Mouse (Mus musculus) mouse trophoblast stem cell (cell line): ENCODE results near the gene Paip2b.
"Not testable (repeated sequence)": the region's sequence is repeated elsewhere in the genome, so short reads cannot be mapped to it uniquely, and the experiment has no call there.

Source experiments
- in situ Hi-C, 2 experiments: fragments of 300-500 bp; cut with MseI, MboI; formaldehyde crosslinking; loops; 2 replicates in 1 of 2; 3 replicates in 1 of 2; pipeline ENCODE4 v1.15.1; 2025

Gene Paip2b

DNA sequence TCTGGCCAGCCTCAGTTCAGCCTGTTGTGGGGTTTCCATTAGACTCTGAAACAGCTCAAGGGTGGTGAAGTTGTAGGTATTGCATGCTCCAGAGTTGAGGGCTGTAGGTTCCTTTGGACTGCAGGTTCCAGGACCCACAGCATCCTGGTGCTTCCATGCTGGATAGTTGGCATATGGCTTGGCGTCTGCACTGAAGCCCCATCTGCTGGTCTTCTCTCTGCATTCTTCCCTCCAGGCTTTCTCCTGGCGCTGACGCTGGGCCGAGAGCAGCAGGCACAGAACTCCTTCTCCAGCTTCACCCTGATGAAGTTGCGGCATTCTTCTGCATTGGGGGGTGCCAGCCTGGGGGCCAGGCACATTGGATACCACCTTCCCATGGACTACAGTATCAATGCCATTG, 29.5 kb downstream of the Paip2b start:
- in situ Hi-C loops: no loop called here

DNA sequence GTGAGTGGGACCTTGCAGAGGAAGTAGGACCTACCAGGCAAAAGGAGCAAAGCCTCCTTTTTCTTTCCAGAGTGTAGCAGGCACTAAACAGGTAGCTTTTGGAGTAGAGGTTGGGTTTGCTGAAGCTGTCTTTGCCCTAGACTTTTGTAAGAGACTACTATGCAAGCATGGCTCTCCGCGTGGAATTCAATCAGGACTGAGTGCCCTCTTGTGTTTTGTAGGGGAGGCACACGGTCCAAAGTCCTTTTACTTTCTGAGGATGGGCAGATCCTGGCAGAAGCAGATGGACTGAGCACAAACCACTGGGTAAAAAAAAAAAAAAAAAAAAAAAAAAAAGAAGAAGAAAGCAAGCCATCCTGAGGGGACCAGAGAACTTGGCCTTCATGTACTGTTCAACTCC, 34.9 kb downstream of the Paip2b start:
- in situ Hi-C loops: no loop called here

DNA sequence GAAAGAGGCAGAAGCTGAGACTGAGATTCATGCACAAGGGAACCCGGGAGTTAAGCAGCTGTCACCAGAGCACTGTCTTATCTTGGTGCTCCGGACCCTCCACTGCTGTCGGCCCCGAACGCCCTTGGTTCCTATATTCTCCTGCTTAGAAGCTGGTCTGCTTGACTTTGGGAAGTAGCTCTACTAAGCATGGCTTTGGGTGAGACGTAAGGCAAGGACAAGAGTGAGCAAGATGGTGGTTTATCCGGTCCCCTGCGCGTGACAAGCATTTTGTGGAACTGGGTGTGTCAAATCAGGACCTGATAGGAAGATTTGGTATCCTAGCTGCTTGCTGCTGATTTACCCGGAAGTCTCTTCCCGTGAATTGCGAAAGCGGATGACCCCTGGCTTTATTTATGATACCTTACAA, 36.0 kb downstream of the Paip2b start:
- in situ Hi-C loops: no loop called here

DNA sequence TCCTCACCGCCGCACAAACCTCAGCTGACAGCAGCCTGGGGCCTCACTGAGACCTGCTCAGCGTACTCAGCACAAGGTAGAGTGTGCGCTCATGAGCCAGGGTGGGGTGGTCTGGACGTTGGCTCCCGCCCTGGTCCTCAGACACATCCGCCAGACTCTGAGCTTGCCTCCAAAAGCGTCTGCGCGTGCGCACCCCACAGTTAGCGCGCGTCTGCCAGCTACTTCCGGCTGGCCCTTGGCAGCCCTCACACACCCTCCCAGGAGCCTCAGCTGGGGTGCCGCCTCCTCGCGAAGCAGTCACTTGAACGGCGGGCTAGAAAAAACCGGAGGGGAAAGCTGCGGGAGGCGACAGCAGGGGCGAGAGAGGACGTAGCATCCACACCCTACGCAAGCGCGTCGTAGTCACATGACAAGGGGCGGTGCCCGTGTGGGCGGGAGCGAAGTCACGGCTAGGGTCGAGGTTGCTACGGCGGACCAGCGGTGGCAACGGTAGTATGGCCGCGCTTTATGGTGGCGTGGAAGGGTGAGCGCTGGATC, 36.7 kb downstream of the Paip2b start, which contains the start of gene Nagk:
TSS of gene Nagk (plus strand) at position 223 of the 537 bp plus-strand sequence.
- in situ Hi-C loops: no loop called here

DNA sequence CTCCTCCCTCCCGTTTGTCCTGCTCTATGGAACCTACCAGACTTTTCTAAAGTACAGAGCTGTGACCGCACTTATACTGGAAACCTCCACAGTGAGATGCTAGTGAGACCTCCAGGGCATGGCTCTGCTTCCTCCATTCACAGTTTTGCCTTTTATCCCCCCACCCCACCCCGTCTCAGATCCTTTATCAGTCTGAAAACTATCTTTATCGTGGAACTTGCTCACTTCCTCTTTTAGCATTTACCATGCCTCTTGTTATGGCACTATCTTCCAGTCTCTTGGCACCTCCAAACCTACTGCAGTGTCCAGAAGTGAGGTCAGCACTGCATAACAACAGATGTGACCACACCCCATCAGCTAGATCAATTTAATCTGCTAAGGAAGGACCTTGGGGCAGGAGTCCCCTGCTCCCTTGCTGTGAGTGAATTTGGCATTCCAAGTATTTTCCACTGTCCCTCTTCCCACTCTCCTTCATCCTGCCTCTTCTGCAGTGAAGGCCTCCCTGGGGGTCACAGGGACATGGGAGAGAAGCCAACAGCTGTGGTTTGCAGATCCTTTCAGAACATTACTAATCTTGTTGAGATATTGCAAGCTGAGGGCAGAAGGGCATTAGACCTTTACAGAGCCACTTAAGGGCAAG, 40.2 kb downstream of the Paip2b start:
- in situ Hi-C loops: no loop called here

DNA sequence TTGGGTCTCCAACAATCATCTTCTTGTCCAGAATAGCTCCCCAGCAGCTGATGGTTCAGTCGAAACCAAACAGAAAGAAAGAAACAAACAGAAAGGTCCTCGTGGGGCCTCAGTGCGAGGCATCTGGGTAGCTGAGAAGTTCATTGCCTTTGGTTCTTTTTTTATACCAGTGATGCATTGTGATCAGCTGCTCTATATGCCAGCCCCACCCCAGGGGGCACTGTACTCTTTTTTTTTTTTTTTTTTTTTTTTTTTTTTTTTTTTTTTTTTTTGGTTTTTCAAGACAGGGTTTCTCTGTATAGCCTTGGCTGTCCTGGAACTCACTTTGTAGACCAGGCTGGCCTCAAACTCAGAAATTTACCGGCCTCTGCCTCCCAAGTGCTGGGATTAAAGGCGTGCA, 41.0 kb downstream of the Paip2b start:
- in situ Hi-C loops: not testable (repeated sequence)

DNA sequence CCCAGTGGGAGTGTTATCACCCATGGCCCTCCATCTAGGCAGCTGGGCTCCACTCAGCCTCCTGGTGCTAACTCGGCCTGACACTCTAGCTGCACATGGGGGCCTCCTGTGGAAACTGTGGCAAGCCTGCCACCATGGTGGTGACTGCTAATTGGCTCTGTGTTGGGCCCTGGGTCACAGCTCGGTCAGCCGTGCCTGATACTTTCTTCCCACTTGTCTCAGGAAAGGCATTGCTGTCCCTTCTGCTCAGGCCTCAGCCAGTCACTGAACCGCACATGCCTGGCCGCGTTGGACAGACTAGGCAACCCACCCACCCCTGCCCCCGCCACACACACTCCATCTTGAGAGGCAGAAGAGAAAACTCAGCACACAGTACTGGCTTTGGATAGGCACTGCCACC, 43.0 kb downstream of the Paip2b start:
- in situ Hi-C loops: no loop called here

DNA sequence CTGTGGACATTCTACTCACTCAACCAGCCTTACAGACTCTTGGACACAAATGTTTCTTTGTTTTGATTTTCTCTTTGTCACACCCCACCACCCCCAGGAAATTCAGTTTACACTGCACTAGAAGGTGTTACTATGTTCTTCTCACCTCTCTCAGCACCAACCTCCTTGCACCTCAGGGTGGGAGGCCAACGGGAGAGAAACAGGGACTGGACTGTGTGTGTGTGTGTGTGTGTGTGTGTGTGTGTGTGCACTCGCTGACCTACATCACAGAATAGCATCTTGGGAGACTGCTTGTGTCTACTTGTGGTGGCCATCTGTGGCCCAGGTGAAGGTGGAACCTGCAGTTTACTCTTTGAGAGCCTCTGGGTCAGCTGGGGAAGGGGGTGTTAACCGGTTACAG, 45.1 kb downstream of the Paip2b start:
- in situ Hi-C loops: no loop called here

DNA sequence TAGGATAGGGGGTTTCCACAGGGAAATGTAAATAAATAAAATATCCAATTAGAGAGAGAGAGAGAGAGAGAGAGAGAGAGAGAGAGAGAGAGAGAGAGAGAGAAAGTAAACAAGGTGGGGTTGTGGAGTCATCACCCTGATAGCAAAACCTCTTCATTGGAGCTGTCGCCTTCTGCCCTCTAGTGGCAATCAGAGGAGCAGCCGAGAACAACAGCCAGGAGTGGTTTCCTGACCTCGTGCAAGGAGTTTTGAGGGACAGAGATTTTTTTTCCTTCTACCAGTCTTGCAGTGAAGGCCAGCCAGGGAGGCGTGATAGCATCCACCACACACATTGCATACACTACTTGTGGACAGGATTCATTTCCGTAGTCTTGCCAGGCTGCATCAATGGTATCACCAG, 52.5 kb downstream of the Paip2b start:
- in situ Hi-C loops: no loop called here

DNA sequence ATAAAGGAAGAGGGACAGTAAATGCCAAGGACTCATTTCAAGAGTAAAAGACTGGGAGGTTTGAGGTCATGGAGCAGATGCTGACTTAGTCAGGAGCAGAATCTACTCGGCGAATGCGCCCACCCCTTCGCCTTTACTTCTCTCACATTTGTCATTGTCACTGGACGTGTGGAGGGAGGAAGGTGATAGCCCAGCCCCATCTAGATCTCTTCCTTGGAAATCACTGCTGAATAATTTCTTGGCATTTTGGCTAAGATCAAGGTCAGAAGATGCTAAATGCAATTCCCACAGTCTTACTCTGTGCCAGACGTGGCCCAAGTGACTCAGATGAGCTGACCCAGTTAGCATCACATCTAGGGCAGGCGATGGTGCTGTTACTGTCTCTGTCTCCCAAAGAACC, 53.2 kb downstream of the Paip2b start:
- in situ Hi-C loops: no loop called here

DNA sequence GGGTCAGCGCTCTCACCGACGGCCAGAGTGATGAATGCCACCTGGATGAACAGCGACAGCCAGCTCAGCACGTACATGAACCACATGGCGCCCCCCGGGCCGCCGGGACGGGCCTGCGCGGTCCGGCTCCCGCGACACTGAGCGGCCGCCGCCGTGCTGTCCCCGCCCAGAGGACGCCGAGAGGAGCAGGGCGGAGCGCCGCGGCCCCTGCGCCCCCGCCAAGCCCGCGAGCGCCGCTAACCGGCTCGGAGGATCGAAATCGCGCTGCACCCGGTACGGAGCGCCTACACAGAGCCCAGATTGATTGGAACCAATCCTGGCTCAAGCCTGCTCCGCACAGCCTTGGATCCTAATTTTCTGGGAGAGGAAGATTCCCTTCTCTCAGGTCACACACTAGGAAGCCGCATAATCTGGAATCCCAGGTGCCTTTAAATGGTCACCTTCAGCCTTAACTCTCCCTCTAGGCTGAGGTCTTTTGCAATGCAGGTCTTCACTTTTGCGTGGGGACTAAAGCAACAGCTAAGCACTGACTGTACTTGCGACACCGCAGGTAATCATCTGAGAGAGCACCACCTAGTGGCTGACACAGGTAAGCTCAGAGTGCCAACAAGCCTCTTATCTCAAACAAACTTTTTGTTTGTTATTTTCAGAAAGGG, 55.8 kb downstream of the Paip2b start, which contains the start of gene Tex261:
TSS of gene Tex261 (minus strand) at position 176 of the 656 bp plus-strand sequence.
- in situ Hi-C loops: no loop called here

DNA sequence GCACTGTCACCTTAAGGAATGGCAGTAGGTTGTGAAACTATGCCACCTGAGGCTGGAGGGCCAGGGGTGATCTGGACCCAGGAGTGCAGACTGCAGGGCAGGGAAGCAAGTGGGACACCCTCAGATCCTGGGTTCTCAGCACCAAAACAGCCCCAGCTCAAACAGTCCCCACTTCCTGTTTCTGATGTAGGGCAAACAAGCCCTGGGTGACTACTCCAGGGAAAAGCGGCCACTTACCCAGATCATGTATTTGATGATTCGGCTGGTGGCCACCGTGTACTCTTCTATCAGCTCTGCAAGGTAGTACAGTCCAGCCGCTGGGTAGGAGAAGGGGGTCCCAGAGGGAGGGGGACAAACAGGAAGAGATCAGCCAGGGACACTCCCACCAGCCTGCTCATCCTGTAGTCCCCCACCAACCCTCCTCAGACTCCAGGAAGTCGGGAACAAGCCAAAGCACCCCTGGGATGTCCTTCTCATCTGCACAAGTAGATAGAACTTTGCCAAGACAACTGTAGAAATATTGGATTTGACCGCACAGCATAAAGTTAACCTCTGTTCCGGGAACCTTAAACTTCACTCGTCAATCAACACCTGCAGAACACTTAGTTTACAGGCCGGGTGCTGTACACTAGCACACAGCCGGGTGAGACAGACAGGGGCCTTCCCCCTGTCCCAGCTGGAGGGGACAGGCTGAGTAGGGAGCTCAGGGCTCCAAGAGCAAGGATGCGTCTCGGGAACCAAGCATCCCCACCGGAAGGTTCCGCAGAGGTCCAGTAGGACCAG, 56.6 kb downstream of the Paip2b start:
- in situ Hi-C loops: no loop called here

DNA sequence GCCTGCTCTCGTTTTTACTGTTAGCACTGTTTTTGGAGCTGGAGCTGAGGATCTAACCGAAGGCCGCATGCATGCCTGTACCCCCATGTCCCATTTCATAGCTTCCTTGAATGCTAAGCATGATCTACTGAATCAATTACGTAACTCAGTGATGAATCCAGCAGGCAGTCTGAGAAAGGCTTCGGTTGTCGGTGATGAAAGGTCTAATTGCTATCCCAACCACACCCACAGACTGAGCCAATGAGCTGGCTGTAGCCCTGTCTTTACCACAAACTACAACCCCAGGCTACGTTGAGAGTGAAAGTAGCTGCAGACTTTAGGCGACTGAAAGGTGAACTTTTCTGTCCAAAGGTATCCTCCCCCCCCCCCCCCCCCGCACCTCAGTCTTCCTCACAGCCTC, 57.4 kb downstream of the Paip2b start:
- in situ Hi-C loops: no loop called here

DNA sequence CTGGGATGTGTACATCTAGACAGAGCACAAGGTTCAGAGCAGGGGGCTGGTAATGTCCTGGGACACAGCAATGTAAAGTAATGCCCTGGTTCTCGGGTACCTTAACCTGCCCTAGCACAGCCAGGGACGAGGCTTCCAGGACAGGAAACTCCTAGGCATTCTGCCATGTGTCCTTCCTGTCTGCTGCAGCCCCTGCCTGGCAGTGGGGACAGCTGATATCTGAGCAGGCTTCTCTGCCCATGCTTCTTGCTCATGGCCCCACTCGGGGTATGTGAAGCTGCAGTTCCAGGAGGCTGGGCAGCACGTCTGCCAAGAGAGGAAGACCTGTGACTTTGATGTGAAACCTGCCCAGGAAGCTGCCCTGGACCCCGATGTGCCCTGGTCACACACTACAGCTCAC, 63.1 kb downstream of the Paip2b start:
- in situ Hi-C loops: no loop called here

DNA sequence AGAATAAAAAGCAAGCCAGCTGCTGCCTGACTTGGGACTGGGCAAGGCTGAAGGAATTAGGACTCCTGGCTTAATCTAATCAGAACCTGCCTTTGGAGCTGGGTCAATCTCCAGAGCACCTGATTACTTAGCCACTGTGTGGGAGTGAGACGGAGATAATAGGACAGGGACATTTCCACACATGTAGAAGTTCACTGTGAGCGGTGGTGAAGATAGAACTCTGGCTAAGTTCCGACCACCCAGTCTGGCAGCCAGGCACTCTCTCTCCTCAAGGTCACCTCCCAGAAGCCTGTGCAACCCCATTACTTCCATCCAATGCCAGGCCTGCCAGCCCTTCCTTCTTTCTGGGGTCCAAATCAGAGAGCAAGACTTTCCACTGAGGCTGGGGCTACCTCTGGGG, 64.6 kb downstream of the Paip2b start:
- in situ Hi-C loops: no loop called here

DNA sequence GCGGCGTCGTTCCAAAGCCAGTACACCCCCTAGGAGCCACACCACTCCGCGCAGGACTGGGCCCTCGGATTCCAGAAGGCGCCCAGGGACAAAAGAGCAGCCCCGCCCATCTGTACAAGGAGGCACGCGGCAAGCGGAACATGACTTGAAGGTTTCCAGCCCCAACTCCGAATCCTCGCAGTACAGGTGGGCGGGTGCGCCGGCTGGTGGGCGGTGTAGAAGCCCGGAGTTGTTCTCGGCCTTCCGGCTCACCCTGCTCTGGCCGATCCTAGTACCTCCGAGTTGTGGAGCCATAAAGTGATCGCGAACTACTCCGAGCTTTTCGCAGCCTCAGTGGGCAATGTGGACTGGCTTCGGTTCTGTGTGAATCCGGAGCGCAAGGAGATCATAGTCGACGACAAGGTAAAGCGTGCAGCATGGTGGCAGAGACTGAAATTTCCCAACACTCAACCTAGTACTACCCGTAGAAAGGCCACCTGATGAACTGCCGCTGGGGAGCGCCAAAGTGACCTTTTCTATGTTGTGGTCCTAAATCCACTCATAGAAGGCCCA, 68.6 kb downstream of the Paip2b start:
- in situ Hi-C loops: no loop called here

DNA sequence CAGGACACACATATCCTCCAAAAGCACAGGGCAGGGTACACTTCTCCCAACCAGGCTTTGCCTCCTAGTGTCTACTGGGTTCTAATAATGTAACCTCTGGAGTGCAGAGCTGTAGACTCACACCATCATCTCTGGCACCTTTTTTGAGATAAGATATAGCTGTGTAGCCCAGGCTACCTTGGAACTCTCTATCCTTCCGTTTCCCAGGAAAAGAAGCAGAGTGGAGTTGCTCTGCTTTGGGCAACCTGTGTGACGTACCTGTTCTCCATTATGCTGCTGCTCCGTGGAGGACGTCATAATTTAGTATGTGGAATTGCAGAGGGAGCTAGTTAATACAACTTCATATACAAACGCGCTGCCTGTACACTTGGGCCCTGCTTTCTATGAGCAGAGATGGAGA, 69.2 kb downstream of the Paip2b start, which contains the start of gene Ankrd53:
TSS of gene Ankrd53 (plus strand) at position 301 of the 400 bp plus-strand sequence.
- in situ Hi-C loops: no loop called here

DNA sequence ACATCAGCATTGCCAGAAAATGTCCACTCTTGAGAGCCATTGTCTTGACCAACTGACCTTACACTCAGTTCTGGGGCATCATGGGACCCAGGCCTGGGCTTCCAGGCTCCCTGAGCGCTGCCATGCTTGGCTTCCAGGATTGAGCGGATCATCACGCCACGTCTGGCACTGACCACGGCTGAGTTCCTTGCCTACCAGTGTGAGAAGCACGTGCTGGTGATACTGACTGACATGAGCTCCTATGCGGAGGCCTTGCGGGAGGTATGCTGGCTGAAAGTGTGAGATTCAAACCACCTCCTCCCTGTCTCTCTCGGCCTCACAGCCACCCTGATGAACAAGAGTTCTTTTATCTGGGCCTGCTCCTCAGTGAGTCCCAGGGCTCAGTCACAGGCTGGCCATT, 75.5 kb downstream of the Paip2b start:
- in situ Hi-C loops: no loop called here
